Mouse (Mus musculus): ENCODE results near the gene Cux1.

- TF ChIP-seq CTCF (IDR thresholded peaks at IDR 0.05; ENCODE audit: control insufficient read depth, insufficient read depth, low read length) (no peak), POLR2A (IDR thresholded peaks at IDR 0.05; ENCODE audit: borderline replicate concordance, control insufficient read depth, low read depth, low read length) (no peak)
Measured at GRCm38 (mm10) chr5:136428498-136429060, 138.7 kb downstream of the Cux1 start.
